Mouse (Mus musculus): ENCODE measurements around the gene Btbd7. TPM values are rescaled to one million over a fixed set of nuclear protein-coding genes. Genes with fewer than 3 reads are reported as not detected.

Btbd7 gene
- polyA plus RNA-seq (2012; rRNA removed; ENCODE audit: low replicate concordance), result 13.7 and 25.4 TPM in 2 replicates

DNA sequence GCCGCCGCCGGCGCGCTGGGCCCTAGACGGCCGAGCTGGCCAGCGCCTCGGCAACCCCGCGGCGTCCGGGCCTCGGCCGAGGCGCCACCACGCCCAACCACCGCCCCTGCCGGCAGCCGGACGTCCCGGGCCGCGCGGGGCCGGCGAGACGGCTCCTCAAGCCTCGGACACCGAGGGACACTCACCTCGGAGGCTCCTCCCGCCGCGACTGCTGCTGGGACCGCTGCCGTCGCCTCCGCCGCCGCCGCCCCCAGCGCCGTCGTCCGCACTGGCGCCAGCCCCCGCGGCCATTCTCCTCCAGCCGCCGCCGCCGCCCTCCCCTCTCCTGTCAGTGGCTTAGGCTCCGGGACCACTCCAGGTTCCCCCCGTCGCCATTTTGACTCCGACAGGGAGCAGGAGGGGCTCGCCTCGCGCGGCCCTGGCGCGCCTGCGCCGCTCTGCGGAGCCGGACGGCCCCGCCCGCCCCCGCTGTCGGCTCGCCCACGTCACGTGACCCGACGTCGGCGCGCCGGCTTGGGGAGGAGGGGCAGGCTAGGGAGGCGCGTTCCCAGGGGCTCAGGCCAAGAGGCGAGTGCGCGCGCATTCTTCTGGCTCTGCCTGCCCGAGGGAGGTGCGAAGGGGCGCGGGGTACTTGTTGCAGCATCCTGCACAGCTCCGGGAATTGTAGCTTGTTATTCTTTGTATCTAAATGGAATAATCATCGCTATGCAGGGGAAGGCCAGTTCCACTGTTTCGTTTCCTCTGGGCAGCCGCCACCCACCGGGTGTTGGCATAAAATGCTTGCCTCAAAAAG lies at the start of gene Btbd7:
Btbd7 (minus strand) TSS at position 441 of the 793 bp plus-strand sequence.

DNA sequence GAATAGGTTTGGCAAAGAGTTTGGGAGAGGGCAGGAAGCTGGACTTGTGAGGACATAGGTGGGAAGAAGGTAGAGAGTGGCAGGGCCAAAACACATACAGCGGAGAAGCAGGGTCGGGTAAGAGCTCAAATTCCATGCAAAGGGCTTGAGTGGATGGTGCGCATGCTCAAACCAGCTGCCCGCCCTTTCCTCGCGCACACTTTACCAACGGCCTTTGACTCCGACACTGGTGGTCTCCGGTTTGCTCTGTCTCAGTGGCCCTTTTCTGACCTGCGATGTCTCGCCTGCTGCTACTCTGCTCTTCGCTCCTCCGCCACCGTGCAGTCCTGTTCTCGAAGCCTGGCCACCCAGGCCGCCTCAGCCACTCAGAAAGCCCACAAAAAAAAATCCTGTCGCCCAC lies 20.8 kb upstream of the Btbd7 start, which contains the start of gene Cox8c:
Cox8c (plus strand) TSS at position 226 of the 400 bp plus-strand sequence.

DNA sequence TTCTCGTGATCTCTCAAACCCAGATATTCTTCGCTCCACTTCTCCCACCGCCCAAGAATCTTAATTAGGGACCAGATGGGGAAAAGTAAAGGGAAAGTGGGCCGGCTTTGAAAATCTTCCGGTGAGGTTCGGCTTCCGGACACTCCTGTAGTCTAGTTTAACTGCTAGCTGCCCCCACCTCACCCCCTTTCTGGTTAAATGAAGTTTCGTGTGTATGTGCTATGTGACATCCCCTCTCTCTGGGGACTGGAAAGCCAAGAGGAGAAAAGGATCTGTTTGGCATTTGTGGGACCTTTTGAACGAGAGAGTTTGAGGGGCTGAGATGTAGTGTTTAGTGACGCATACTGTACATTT lies 119.9 kb downstream of the Btbd7 start, which contains the start of gene Gm20604:
Gm20604 (minus strand) TSS at position 270 of the 354 bp plus-strand sequence.

DNA sequence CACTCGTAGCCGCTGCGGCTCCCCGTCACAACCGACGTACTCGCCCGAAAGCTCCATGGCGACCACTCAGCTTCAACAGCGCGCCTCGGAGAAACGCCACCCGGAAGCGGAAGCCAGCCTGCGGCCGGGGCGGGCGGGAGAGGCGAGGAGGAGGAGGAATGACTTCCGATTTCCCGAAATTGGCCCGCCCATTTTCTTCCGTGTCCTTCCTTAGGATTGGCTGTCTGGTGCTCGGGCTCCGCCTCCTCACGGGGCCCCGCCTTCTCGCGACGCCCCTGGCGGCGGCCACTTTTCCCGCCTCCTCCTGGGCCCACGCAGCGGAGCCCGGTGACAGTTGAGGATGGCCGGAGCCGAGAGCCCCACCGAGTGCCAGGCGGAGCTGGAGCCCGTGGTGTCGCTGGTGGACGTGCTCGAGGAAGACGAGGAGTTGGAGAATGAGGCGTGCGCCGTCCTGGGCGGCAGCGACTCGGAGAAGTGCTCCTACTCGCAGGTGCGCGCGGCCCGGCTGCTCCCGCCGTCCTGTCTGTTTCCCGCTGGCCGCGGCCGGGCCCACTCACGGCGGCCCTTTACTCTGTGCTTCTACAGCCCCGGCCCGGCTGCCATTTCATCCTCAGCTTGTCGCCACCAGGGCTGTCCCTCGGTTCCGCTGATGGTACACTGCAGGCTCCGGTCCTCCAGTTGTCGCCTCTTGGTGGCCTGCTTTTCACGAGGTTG lies 120.4 kb downstream of the Btbd7 start, which contains the start of the genes Gm28051, Gon7 and Ubr7:
Gm28051 (minus strand) TSS at position 77 of the 714 bp plus-strand sequence.
Gon7 (minus strand) TSS at position 115 of the 714 bp plus-strand sequence.
Ubr7 (plus strand) TSS at position 279 of the 714 bp plus-strand sequence.

GRCm38 (mm10) chr12:102743589-102744574 lies 134.4 kb downstream of the Btbd7 start, which contains the start of the genes Moap1 and Tmem251:
Gene Moap1 (minus strand): TSS chr12:102743661.
Gene Tmem251 (plus strand): TSS chr12:102743762.

Other genes with a start within 250 kb of the Btbd7 start
- 56.8 and 72.6 TPM in 2 replicates for gene Itpk1, start 173.5 kb downstream of the Btbd7 start, polyA plus RNA-seq (2012; rRNA removed; ENCODE audit: low replicate concordance)
- gene Moap1, start 134.8 kb downstream of the Btbd7 start, polyA plus RNA-seq (2012; rRNA removed; ENCODE audit: low replicate concordance), result 0.50 TPM in 1 of 2 replicates, not detected in the other
- gene Tmem251, start 134.7 kb downstream of the Btbd7 start, polyA plus RNA-seq (2012; rRNA removed; ENCODE audit: low replicate concordance), result 1.7 and 2.6 TPM in 2 replicates
- not detected in 2 replicates for gene Gm28051, start 120.7 kb downstream of the Btbd7 start, polyA plus RNA-seq (2012; rRNA removed; ENCODE audit: low replicate concordance)
- gene Gon7, start 120.7 kb downstream of the Btbd7 start, polyA plus RNA-seq (2012; rRNA removed; ENCODE audit: low replicate concordance), result 3.9 and 13.3 TPM in 2 replicates
- gene Ubr7, start 120.5 kb downstream of the Btbd7 start, polyA plus RNA-seq (2012; rRNA removed; ENCODE audit: low replicate concordance), result 14.4 and 21.8 TPM in 2 replicates
- gene Gm20604, start 119.8 kb downstream of the Btbd7 start, polyA plus RNA-seq (2012; rRNA removed; ENCODE audit: low replicate concordance), result 2.8 and 3.5 TPM in 2 replicates
- not detected in 2 replicates for gene Cox8c, start 20.8 kb upstream of the Btbd7 start, polyA plus RNA-seq (2012; rRNA removed; ENCODE audit: low replicate concordance)
- gene Unc79, start 70.4 kb upstream of the Btbd7 start, polyA plus RNA-seq (2012; rRNA removed; ENCODE audit: low replicate concordance), result 0.24 and 1.2 TPM in 2 replicates

All from subcutaneous adipose tissue, adult 2 months (tissue).